8 mouse cellular contexts compared by ENCODE assay signal in the genomic region with DNA sequence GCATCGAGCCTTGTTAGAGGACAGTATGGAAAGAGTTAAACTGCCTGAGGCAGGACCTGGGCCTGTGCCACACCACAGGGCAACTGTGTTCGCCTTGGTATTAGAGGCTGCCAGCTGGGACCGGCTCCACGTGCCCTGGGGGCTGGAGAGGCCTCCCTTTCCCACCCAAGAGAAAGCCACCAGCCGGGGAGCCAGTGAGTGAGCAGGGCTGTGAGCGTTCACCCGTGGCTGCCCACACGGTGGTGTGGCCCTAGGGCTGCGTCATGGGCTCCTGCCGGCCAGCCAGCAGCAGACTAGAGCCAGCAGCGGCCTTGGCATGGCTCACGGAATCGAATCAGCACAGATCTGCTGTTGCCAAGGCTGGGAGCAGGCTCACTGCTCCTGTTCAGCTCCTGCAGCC. TPM values are rescaled to one million over a fixed set of nuclear protein-coding genes. Genes with fewer than 3 reads are reported as not detected.
DNase-seq lines count a peak whose midpoint lies in the region; ATAC-seq lines count a peak whose summit lies in the region.

No protein-coding gene starts in this region.

- 0 out of 2 replicates have a peak, but pooled peaks have one; percentile 22 for ATAC-seq in frontal cortex, adult (ENCODE audit: low TSS enrichment)

- no peak for DNase-seq in frontal cortex, postnatal 14 days (ENCODE audit: low spot score in 2 of 2)
- peak; percentile 53 for DNase-seq in urinary bladder, postnatal 14 days (ENCODE audit: low spot score)
- DNase-seq in urinary bladder, adult 2 months (ENCODE audit: low spot score): no peak
- peak; percentile 76 for DNase-seq in gastrocnemius, postnatal 10 days
- DNase-seq in layer of hippocampus, postnatal 14 days (ENCODE audit: low spot score in 2 of 2): peak; percentile 68 to 82
- DNase-seq in spleen, postnatal 10 days (ENCODE audit: low spot score in 2 of 2): no peak
- no peak for DNase-seq in lung, postnatal 36 days

RNA-seq across cellular contexts. Expression of a gene that starts 42.2 kb away (rescaled TPM):
- polyA plus RNA-seq in urinary bladder, adult 2 months (2012; rRNA removed): 27.5 and 30.2 TPM in 2 replicates
- 10 to 100 TPM; 25.5 to 38.6 TPM for total RNA-seq in gastrocnemius, postnatal 10 days (2021)
- 100 to 1,000 TPM in 1 of 2 experiments, 10 to 100 TPM in 1; 94.0 to 107 TPM for total RNA-seq in layer of hippocampus, postnatal 14 days (2021)

Comparison
In these comparisons a context has a peak if more than half of its experiments do, and no peak if none do; other contexts are left out.
1. DNase-seq: peak in urinary bladder, postnatal 14 days (single experiment), gastrocnemius, postnatal 10 days (single experiment) and layer of hippocampus, postnatal 14 days (2 of 2); none in frontal cortex, postnatal 14 days (0 of 2), urinary bladder, adult 2 months (single experiment), spleen, postnatal 10 days (0 of 2) and lung, postnatal 36 days (single experiment).